Mouse (Mus musculus) neural tube, embryonic 15.5 days (tissue): Measurements from ENCODE around the gene Abhd16a. TPM values are rescaled to one million over a fixed set of nuclear protein-coding genes. Genes with fewer than 3 reads are reported as not detected.

Source experiments
- ATAC-seq: fragments of 200-750 bp; cut with Nextera tagmentation; 2 replicates; pipeline ENCODE4 v1.8.0; 2017; ENCODE audit warnings: mild to moderate bottlenecking, moderate TSS enrichment, moderate library complexity; ENCODE audit not compliant: low FRiP score
- H3K27ac ChIP-seq: fragments of 300-500 bp; sonication (generic); replicated peaks from 2 replicates; pipeline ENCODE4 v1.5.1; 2015; ENCODE audit warnings: mild to moderate bottlenecking, inconsistent platforms
- H3K27me3 ChIP-seq: fragments of 300-500 bp; sonication (generic); replicated peaks from 2 replicates; pipeline ENCODE4 v1.6.1; 2015; ENCODE audit warnings: inconsistent platforms
- H3K36me3 ChIP-seq: fragments of 300-500 bp; sonication (generic); 2 replicates; pipeline ENCODE4 v1.6.1; 2015; ENCODE audit warnings: inconsistent platforms
- H3K4me1 ChIP-seq: fragments of 300-500 bp; sonication (generic); 2 replicates; pipeline ENCODE4 v1.6.1; 2015; ENCODE audit warnings: inconsistent platforms
- H3K4me2 ChIP-seq: fragments of 300-500 bp; sonication (generic); 2 replicates; pipeline ENCODE4 v1.6.1; 2015; ENCODE audit warnings: inconsistent platforms, mild to moderate bottlenecking, moderate library complexity
- H3K4me3 ChIP-seq: fragments of 300-500 bp; sonication (generic); replicated peaks from 2 replicates; pipeline ENCODE4 v1.5.1; 2015; ENCODE audit warnings: mild to moderate bottlenecking, inconsistent platforms
- H3K9ac ChIP-seq: fragments of 300-500 bp; sonication (generic); replicated peaks from 2 replicates; pipeline ENCODE4 v1.6.1; 2015; ENCODE audit warnings: mild to moderate bottlenecking, inconsistent platforms
- H3K9me3 ChIP-seq: fragments of 300-500 bp; sonication (generic); replicated peaks from 2 replicates; pipeline ENCODE4 v1.6.1; 2016; ENCODE audit warnings: inconsistent platforms
- WGBS: fragments of 180-500 bp; shearing (Covaris S2); methylation state at CpG from one replicate; pipeline ENCODE4 v1.1.7; 2015; ENCODE audit warnings: mixed read lengths; 5-methylcytosine and 5-hydroxymethylcytosine counted together
- polyA plus RNA-seq: library from polyadenylated mRNA; unstranded; fragments of >200 nt; fragmentation: Nextera tagmentation; extraction: Ambion mirVana; gene quantifications from 2 replicates; pipeline ENCODE4 v1.2.1, GENCODE M21; 2015

The Abhd16a gene
- polyA plus RNA-seq, 1 experiment from 2014 or later, result 110 TPM

DNA sequence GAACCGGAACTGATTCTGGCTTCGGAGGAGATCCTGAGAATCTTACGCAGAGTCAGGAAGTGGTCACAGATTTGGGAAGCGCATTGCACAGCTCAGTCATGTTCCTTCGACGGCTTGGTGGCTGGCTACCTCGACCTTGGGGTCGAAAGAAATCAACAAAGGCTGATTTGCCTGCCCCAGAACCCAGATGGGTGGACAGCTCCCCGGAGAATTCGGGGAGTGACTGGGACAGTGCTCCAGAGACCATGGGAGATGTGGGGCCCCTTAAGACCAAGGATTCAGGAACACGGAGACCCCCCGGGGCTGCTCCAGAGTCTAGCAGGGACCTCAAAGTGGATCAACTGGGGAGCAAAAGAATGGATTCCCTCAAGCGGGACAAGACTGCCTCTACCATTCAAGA is 38.0 kb downstream of the Abhd16a start:
- Histone ChIP-seq H3K27ac (no peak overlapping the region), H3K9ac (no peak overlapping the region; the same call in none of the 2 replicates), H3K4me3 (peak overlapping the region; percentile 68), H3K27me3 (no peaks in the 10 kb centered on the region), H3K4me2 (peak overlapping the region; percentile 78), H3K4me1 (peaks cover 53% of the 10 kb centered on the region), H3K9me3 (no peaks in the 10 kb centered on the region), H3K36me3 (peaks cover 14% of the 10 kb centered on the region)
- 76% methylated on average over 13 of the region's 13 CpGs for WGBS
- ATAC-seq, result no peak

DNA sequence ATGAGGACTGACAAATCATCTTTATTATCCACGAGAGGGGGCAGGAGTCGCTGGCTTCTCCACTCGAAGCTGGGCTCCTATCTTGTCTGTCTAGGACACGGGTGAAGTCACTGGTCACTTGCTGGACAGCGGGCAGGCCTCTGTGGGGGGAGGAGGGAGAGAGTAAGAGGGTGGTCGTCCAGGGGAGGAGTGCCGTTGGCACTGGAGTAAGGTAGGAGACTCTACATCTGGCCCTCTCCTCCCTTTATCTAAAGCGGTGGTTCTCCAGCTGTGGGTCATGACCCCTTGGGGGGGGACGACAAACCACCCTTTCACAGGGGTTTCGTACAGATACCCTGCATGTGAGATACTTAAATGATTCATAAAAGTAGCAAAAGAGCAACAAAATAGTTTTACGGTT is 39.9 kb downstream of the Abhd16a start:
- no peak overlapping the region for H3K4me2 ChIP-seq
- ATAC-seq, result no peak
- no peaks in the 10 kb centered on the region for H3K9me3 ChIP-seq
- no peak overlapping the region for H3K27ac ChIP-seq
- peaks cover 44% of the 10 kb centered on the region for H3K4me1 ChIP-seq
- no peak overlapping the region for H3K4me3 ChIP-seq
- H3K36me3 ChIP-seq, result peaks cover 8% of the 10 kb centered on the region
- WGBS, result 76% methylated on average over 11 of the region's 11 CpGs
- H3K27me3 ChIP-seq, result no peaks in the 10 kb centered on the region
- H3K9ac ChIP-seq, result no peak overlapping the region

DNA sequence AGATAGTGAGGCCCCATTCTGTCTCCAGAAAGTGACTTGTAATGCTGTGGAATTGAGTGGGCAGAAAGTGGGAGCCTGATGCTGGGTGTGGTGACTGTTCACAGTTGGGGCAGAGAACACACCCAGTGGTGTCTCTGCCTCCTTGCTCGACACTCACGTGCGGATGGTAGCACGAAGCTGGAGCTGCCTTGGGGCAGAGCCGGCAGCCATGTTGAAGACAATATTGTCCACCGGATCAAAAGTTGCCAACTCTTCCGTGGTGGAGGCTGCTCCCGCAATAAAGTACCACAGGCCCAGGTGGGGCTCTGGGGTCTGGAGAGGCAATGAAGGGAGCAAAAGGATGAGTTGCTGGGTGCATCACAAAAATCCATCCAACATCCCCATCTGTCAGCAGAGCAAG is 42.0 kb downstream of the Abhd16a start:
- Histone ChIP-seq H3K9ac (no peak overlapping the region), H3K4me2 (no peak overlapping the region), H3K27ac (no peak overlapping the region), H3K4me3 (no peak overlapping the region), H3K9me3 (no peaks in the 10 kb centered on the region), H3K4me1 (peaks cover 36% of the 10 kb centered on the region), H3K27me3 (no peaks in the 10 kb centered on the region), H3K36me3 (peaks cover 2% of the 10 kb centered on the region; the same call in 1 of the 2 replicates)
- ATAC-seq, result no peak
- 90% methylated on average over 8 of the region's 8 CpGs for WGBS

DNA sequence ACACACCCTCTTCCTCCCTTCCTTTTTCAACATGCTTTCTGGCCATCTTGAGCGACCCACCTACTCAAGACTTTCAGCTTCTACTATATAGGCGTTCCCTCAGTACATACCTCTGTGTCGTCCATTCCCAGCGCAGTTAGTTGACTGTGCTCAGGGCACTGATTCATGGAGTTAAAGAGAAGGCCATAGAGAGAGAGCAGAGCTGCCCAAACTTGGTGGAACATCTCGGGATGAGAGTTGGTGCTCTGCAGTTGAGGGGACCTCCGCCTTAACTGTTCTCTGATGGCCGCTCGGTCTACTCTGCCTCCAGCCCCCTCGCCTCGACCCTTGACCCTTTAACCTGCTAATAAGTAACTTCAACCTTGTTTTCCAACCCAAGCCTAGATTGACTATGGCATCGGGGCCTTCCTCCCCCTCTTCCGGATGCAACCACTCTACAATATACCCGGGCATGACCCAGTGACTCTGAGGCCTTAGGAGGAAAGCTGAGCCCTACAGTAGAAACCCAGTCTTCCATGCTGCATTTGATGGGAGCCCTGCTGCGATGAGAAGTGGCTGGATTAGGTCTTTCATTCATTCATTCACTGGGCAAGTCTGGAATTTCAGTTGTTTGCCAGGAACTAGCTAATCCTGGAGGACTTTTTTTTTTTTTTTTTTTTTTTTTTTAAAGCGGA is 42.6 kb downstream of the Abhd16a start, which contains the start of gene Apom:
Apom (minus strand) TSS at position 551 of the 674 bp plus-strand sequence.
- Histone ChIP-seq H3K36me3 (peaks cover 2% of the 10 kb centered on the region; the same call in 1 of the 2 replicates), H3K4me2 (no peak within 1 kb of the TSS), H3K9me3 (no peaks in the 10 kb centered on the region), H3K4me3 (no peak within 1 kb of the TSS), H3K4me1 (peaks cover 36% of the 10 kb centered on the region), H3K27me3 (no peaks in the 10 kb centered on the region), H3K9ac (no peak within 1 kb of the TSS), H3K27ac (no peak within 1 kb of the TSS)
- ATAC-seq, result no peak
- 85% methylated on average over 15 of the region's 15 CpGs for WGBS

DNA sequence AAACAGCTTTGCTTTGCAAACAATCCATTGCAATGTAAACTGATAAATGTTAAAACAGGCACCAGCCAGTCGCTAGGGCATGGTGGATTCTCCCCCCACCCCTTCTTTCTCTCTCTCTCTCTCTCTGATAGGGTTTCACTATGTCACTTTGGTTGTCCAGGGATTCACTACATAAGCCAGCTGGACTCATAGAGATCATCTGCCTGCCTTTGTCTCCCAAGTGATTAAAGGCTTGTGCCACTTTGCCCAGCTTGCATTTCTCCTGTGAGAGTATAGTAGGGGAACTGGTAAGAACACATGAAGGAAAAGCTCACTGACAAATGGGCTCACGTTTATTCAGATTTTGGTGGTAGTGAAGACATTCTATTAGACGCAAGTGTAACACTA is 43.1 kb downstream of the Abhd16a start:
- Histone ChIP-seq H3K4me2 (no peak overlapping the region), H3K4me3 (no peak overlapping the region), H3K27ac (no peak overlapping the region), H3K36me3 (peaks cover 2% of the 10 kb centered on the region; the same call in 1 of the 2 replicates), H3K27me3 (no peaks in the 10 kb centered on the region), H3K9me3 (no peaks in the 10 kb centered on the region), H3K9ac (no peak overlapping the region), H3K4me1 (peaks cover 36% of the 10 kb centered on the region)
- WGBS, result 85% methylated on average over 3 of the region's 3 CpGs
- ATAC-seq, result no peak

DNA sequence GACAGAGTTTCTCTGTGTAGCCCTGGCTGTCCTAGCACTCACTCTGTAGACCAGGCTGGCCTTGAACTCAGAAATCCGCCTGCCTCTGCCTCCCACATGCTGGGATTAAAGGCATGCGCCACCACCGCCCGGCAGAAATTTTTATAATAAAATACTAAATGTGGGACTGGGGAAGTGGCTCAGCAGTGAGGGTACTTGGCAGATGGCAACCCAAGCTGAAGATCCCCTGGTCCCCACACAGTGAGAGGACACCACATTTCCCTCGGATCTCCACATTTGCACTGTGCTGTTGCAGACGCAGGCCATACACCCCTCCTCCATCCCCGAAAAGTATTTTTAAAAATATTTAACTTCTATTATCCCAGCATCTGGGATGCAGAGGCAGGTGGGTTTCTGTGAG is 44.5 kb downstream of the Abhd16a start:
- no peaks in the 10 kb centered on the region for H3K27me3 ChIP-seq
- no peaks in the 10 kb centered on the region for H3K9me3 ChIP-seq
- peaks cover 39% of the 10 kb centered on the region for H3K4me1 ChIP-seq
- H3K4me3 ChIP-seq, result no peak overlapping the region
- H3K36me3 ChIP-seq, result peaks cover 6% of the 10 kb centered on the region
- H3K27ac ChIP-seq, result no peak overlapping the region
- WGBS, result 95% methylated on average over 7 of the region's 7 CpGs
- H3K9ac ChIP-seq, result no peak overlapping the region
- no peak for ATAC-seq
- H3K4me2 ChIP-seq, result no peak overlapping the region

DNA sequence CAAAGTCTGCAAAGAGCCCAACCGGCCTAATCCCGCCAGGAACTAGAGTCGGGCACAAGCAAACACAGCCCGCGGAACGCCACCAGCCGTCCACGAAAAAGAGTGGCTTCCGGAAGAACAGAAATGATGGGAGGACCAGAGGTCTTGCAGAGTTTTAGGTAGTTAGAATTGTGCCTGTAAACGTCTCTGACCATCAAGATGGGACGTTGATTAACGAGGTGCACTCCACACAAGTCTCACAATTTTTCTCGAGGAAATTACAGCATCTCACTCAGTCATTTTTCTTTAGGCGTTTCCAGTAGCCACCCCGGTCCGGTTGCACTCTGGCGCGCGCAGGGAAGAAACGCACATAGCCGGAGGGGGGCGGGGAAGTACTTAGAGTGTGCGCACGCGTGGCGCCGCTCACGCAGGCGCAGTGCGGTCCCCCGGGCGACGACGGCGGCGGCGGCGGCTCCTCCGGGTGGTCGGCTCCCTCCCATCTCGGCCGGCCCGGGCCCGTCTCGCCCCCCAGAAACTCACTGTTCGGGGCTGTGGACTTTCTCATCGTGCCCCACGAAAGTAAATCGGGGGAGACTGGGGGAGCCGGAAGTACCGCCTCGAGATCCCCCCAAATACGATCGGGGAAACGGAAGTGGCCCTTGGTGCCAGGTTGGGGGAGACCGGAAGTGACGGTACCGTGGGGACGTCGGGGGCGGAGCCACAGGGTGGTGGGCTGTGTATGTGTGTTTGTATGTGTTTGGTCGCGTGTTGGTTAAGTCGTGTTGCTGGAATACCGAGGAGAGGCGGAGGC is 45.9 kb downstream of the Abhd16a start, which contains the start of gene Bag6:
Bag6 (plus strand) TSS at position 378 of the 790 bp plus-strand sequence.
- peak within 1 kb of the TSS; percentile 73 for H3K4me3 ChIP-seq
- H3K4me1 ChIP-seq, result peaks cover 35% of the 10 kb centered on the region
- peak within 1 kb of the TSS; percentile 78 for H3K9ac ChIP-seq
- peak; percentile 95 for ATAC-seq
- no peaks in the 10 kb centered on the region for H3K9me3 ChIP-seq
- WGBS, result under 1% methylated on average over 66 of the region's 66 CpGs
- peaks cover 21% of the 10 kb centered on the region for H3K36me3 ChIP-seq
- peak within 1 kb of the TSS; percentile 98 for H3K27ac ChIP-seq
- H3K4me2 ChIP-seq, result peak within 1 kb of the TSS; percentile 89
- H3K27me3 ChIP-seq, result no peaks in the 10 kb centered on the region

DNA sequence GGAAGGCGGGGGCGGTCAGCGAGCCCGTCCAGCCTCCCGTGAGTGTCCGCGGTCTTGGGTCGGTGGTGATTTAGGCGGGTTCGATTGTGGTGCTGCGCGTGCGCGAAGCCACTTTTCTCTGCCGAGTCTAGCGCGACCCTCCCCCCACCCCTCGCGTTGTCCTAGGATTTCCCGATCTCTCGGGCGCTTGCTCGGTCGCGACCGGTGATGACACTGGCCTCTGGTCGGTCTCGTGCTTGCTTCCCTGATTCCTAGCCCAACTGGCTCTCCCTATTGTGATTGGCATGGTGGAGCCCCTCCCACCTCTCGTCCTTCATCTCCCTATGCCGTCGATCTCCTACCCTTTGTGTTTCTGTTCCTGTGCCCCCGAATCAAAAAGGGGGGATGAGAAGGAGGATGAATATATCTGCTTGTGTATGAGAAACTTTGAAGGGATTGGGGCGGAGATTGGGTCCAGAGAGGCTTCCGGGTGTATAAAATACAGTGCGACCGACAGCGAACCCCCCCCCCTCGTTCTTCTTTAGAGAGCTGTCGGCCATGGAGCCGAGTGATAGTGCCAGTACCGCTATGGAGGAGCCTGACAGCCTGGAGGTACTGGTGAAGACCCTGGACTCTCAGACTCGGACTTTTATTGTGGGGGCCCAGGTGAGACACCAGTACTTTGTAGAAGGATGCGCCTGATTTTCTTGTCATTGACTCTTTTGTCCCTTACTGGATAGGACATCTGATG is 46.7 kb downstream of the Abhd16a start:
- Histone ChIP-seq H3K36me3 (peaks cover 26% of the 10 kb centered on the region), H3K27me3 (no peaks in the 10 kb centered on the region), H3K9me3 (no peaks in the 10 kb centered on the region), H3K9ac (peak overlapping the region; percentile 78), H3K4me1 (peaks cover 35% of the 10 kb centered on the region), H3K4me3 (peak overlapping the region; percentile 73), H3K27ac (peak overlapping the region; percentile 98), H3K4me2 (peak overlapping the region; percentile 89)
- WGBS, result 1% methylated on average over 43 of the region's 43 CpGs
- ATAC-seq, result peak; percentile 74

DNA sequence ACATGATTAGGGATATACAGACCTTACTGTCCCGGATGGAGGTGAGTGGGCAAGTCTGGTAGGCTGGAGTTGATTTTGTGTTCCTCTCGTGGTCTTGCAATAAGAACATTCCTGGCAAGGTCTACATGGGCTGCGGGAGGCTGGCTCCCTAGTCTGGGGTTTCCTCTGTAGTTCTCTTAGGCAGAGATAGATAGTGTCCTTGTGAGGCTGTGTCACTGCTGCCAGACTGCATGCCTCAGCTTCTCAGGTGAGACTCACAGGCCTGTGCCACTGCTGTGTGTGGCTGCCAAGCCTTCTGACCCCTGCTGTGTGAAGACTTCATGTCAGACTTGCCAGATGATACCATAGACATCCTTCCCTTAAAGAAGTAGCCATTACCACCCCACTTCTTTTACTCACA is 50.2 kb downstream of the Abhd16a start:
- no peak overlapping the region for H3K4me3 ChIP-seq
- no peak overlapping the region for H3K27ac ChIP-seq
- H3K4me1 ChIP-seq, result peaks cover 29% of the 10 kb centered on the region
- no peak overlapping the region for H3K9ac ChIP-seq
- no peaks in the 10 kb centered on the region for H3K27me3 ChIP-seq
- no peaks in the 10 kb centered on the region for H3K9me3 ChIP-seq
- 94% methylated on average over 3 of the region's 3 CpGs for WGBS
- no peak for ATAC-seq
- peaks cover 59% of the 10 kb centered on the region for H3K36me3 ChIP-seq
- no peak overlapping the region for H3K4me2 ChIP-seq

DNA sequence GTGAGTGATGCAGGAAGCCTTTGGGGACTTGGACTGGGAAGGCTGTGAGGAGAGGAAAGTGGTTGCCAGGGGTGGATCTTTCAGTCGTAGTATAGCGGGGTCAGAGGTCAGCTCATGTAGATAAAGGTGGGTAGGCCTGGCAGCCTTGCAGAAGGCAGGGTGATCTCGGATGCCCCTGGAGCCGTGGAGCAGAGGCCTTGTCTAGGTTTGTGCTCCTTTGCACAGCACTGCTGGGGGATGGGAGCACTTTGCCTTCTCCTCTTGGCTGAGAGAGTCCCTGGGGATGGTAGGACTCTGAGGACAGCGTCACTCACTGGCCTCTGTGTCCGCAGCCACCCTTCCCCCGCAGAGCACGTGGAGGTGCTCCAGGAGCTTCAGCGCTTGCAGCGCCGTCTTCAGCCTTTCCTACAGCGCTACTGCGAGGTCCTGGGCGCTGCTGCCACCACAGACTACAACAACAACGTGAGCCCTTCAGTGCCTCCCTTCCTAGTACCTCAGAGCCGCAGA is 51.5 kb downstream of the Abhd16a start:
- no peaks in the 10 kb centered on the region for H3K27me3 ChIP-seq
- peaks cover 27% of the 10 kb centered on the region for H3K4me1 ChIP-seq
- no peak overlapping the region for H3K4me3 ChIP-seq
- no peaks in the 10 kb centered on the region for H3K9me3 ChIP-seq
- H3K9ac ChIP-seq, result no peak overlapping the region
- H3K36me3 ChIP-seq, result peaks cover 72% of the 10 kb centered on the region
- ATAC-seq, result no peak
- no peak overlapping the region for H3K4me2 ChIP-seq
- WGBS, result 81% methylated on average over 16 of the region's 16 CpGs
- no peak overlapping the region for H3K27ac ChIP-seq

DNA sequence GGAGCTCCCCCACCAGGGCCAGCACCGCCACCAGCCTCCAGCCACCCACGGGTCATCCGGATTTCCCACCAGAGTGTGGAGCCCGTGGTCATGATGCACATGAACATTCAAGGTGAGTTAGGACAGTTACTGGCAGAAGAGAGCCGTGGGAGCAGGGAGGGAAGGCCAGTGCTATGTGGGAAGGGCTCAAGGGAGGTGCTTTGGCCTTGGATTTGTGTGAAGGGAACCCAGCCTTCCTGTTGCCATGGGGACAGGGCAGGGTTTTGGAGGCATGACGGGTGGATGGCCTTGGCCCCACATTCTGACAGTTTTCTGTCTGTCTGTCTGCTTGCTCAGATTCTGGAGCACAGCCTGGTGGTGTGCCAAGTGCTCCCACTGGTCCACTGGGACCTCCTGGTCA is 52.9 kb downstream of the Abhd16a start:
- no peak overlapping the region for H3K9ac ChIP-seq
- no peak overlapping the region for H3K27ac ChIP-seq
- H3K4me2 ChIP-seq, result no peak overlapping the region
- no peaks in the 10 kb centered on the region for H3K27me3 ChIP-seq
- no peak for ATAC-seq
- H3K9me3 ChIP-seq, result no peaks in the 10 kb centered on the region
- H3K36me3 ChIP-seq, result peaks cover 86% of the 10 kb centered on the region
- peaks cover 18% of the 10 kb centered on the region for H3K4me1 ChIP-seq
- WGBS, result 91% methylated on average over 6 of the region's 6 CpGs
- no peak overlapping the region for H3K4me3 ChIP-seq
